Mouse (Mus musculus) G1E (cell line): ENCODE data around the gene Mamdc4. TPM values are rescaled to one million over a fixed set of nuclear protein-coding genes. Genes with fewer than 3 reads are reported as not detected.
A peak's percentile ranks its signal among the peaks of the same experiment; 100 is the strongest.
"Not testable (repeated sequence)": the region's sequence is repeated elsewhere in the genome, so short reads cannot be mapped to it uniquely, and the experiment has no call there.

Experiments
- ATAC-seq: 2 replicates; pipeline ENCODE4 v1.8.0; 2016; ENCODE audit warnings: mild to moderate bottlenecking; ENCODE audit not compliant: insufficient number of reproducible peaks, poor library complexity, low FRiP score, severe bottlenecking; ENCODE audit errors: extremely low read depth
- DNase-seq: peaks from one replicate; pipeline ENCODE4 v3.0.0; 2012; ENCODE audit warnings: low spot score
- H3K27me3 ChIP-seq: 2 replicates; pipeline ENCODE4 v1.6.1; 2012; ENCODE audit warnings: mild to moderate bottlenecking, low read length, inconsistent platforms; ENCODE audit not compliant: insufficient read depth
- H3K36me3 ChIP-seq: replicated peaks from 2 replicates; pipeline ENCODE3; 2012; ENCODE audit warnings: mild to moderate bottlenecking, inconsistent platforms
- H3K4me1 ChIP-seq: 2 replicates; pipeline ENCODE4 v1.6.1; 2012; ENCODE audit warnings: low read depth, low read length, inconsistent platforms, mixed read lengths; ENCODE audit not compliant: insufficient read depth
- H3K4me3 ChIP-seq: 2 replicates; pipeline ENCODE4 v1.5.1; 2012; ENCODE audit warnings: low read depth, mild to moderate bottlenecking, inconsistent platforms, low read length, moderate library complexity, mixed read lengths
- H3K9me3 ChIP-seq: replicated peaks from 2 replicates; pipeline ENCODE4 v1.6.1; 2012; ENCODE audit warnings: inconsistent platforms
- CTCF ChIP-seq: IDR thresholded peaks from 2 replicates; pipeline ENCODE4 v1.5.1; 2012; ENCODE audit warnings: low read depth, low read length, inconsistent platforms, mixed read lengths
- GATA1 ChIP-seq: IDR thresholded peaks from 2 replicates; pipeline ENCODE4 v1.6.1; 2012; ENCODE audit warnings: borderline replicate concordance, low read length, inconsistent platforms, mixed read lengths
- GATA2 ChIP-seq: IDR thresholded peaks from 2 replicates; pipeline ENCODE4 v1.6.1; 2012; ENCODE audit warnings: low read depth, low read length, inconsistent platforms, borderline replicate concordance
- POLR2AphosphoS5 ChIP-seq: IDR thresholded peaks from 2 replicates; pipeline ENCODE4 v1.6.1; 2012; ENCODE audit warnings: low read depth, low read length, inconsistent platforms; ENCODE audit not compliant: insufficient replicate concordance
- TAL1 ChIP-seq: conservative IDR thresholded peaks from 2 replicates; pipeline ENCODE4 v1.6.1; 2012; ENCODE audit warnings: low read depth, low read length, inconsistent platforms, mixed read lengths
- polyA plus RNA-seq: library from polyadenylated mRNA; stranded (reverse); fragments of >175 nt; gene quantifications from 2 replicates; pipeline ENCODE4 v1.2.3, GENCODE M21; 2012
- total RNA-seq, 2 experiments: library from RNA; stranded (forward) in 1 of 2; stranded (reverse) in 1 of 2; fragments of 200-1000 nt in 1 of 2; fragments of >200 nt in 1 of 2; fragmentation: Nextera tagmentation in 1 of 2; gene quantifications; 2 replicates each; pipeline ENCODE4 v1.2.3; 2014 to 2017

Mamdc4 gene
- total and polyA plus RNA-seq, 3 experiments = 1.4 to 4.3 (median 1.9) TPM

GRCm38 (mm10) chr2:25557221-25557963, 17.3 kb downstream of the Mamdc4 start, which contains the start of gene Edf1:
Gene Edf1 (plus strand): TSS chr2:25557847.
- DNase-seq = peak; percentile 100
- H3K27me3 ChIP-seq = no peaks in the 10 kb centered on the region
- ATAC-seq = peak; percentile 87
- no peaks in the 10 kb centered on the region for H3K9me3 ChIP-seq
- no peak for TF ChIP-seq GATA2
- no peak for TF ChIP-seq CTCF
- no peak for TF ChIP-seq GATA1
- TF ChIP-seq POLR2AphosphoS5 = no peak
- TF ChIP-seq TAL1 = no peak
- H3K4me1 ChIP-seq = peaks cover 47% of the 10 kb centered on the region
- H3K36me3 ChIP-seq = peaks cover 41% of the 10 kb centered on the region
- peak within 1 kb of the TSS; percentile 93 for H3K4me3 ChIP-seq

GRCm38 (mm10) chr2:25556296-25556695, 18.3 kb downstream of the Mamdc4 start:
- H3K36me3 ChIP-seq = peaks cover 30% of the 10 kb centered on the region
- no peak overlapping the region for H3K4me3 ChIP-seq
- ATAC-seq = no peak
- peaks cover 39% of the 10 kb centered on the region for H3K4me1 ChIP-seq
- no peaks in the 10 kb centered on the region for H3K27me3 ChIP-seq
- TF ChIP-seq POLR2AphosphoS5 (no peak), TAL1 (no peak), CTCF (no peak), GATA2 (no peak), GATA1 (no peak)
- no peaks in the 10 kb centered on the region for H3K9me3 ChIP-seq
- DNase-seq = no peak

- not testable (repeated sequence) for H3K4me3 ChIP-seq, DNase-seq, ATAC-seq, H3K9me3 ChIP-seq, H3K27me3 ChIP-seq
- peaks cover 22% of the 10 kb centered on the region for H3K36me3 ChIP-seq
- peaks cover 37% of the 10 kb centered on the region for H3K4me1 ChIP-seq
These were observed 19.2 kb downstream of the Mamdc4 start for GRCm38 (mm10) chr2:25555479-25555878.

- ATAC-seq, DNase-seq: not testable (repeated sequence)
- H3K4me1 ChIP-seq = peaks cover 30% of the 10 kb centered on the region
These were observed 21.4 kb downstream of the Mamdc4 start for GRCm38 (mm10) chr2:25553171-25553786.

GRCm38 (mm10) chr2:25551186-25551585, 23.5 kb downstream of the Mamdc4 start:
- Histone ChIP-seq H3K27me3 (peaks cover 5% of the 10 kb centered on the region; the same call in 1 of the 2 replicates), H3K4me3 (no peak overlapping the region), H3K4me1 (peaks cover 25% of the 10 kb centered on the region), H3K9me3 (no peaks in the 10 kb centered on the region), H3K36me3 (no peaks in the 10 kb centered on the region)
- DNase-seq (no peak), ATAC-seq (no peak)
- TF ChIP-seq GATA1 (no peak), TAL1 (no peak), POLR2AphosphoS5 (no peak), CTCF (no peak)

More at GRCm38 (mm10) chr2:25553171-25553786, 21.4 kb downstream of the Mamdc4 start:
- H3K36me3 ChIP-seq, H3K9me3 ChIP-seq, H3K27me3 ChIP-seq, H3K4me3 ChIP-seq: not testable (repeated sequence)

- ATAC-seq (no peak), DNase-seq (no peak)
- Histone ChIP-seq H3K27me3 (peaks cover 5% of the 10 kb centered on the region; the same call in 1 of the 2 replicates), H3K9me3 (no peaks in the 10 kb centered on the region), H3K4me1 (peaks cover 42% of the 10 kb centered on the region), H3K4me3 (no peak overlapping the region), H3K36me3 (peaks cover 12% of the 10 kb centered on the region)
- no peak for TF ChIP-seq CTCF
- TF ChIP-seq GATA2 = no peak
- no peak for TF ChIP-seq POLR2AphosphoS5
- TF ChIP-seq TAL1 = no peak
- no peak for TF ChIP-seq GATA1
These were observed 25.3 kb downstream of the Mamdc4 start for GRCm38 (mm10) chr2:25549021-25549991.
